In the genomic region with DNA sequence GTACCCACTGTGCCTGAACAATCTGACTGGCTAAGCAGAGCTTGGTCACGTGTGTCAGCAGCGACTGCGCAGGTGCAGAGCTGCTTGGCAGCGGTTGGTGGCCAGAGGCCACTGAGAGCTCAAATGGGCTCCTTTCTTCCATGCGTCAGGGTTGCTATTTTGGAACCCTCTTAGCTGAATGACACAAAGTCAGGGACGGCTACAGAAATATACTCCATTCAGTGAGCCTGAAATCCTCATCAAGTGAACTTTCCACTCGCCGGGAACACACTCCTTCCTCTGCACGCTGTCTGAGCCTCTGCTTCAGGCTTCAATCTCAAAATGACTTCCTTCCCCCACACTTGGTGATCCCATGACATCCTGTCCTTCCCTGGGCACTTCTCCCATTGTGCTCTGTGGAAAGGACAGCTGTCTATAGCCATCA, we compare ENCODE assay signal across 9 mouse cellular contexts. TPM values are rescaled to one million over a fixed set of nuclear protein-coding genes. Genes with fewer than 3 reads are reported as not detected.
A peak's percentile ranks its signal among the peaks of the same experiment; 100 is the strongest.
DNase-seq lines count a peak whose midpoint lies in the region; ATAC-seq and TF ChIP-seq lines count a peak whose summit lies in the region.
"Had no signal": no experiment of that assay in that cellular context is flagged by ENCODE, and none has a peak within 500 bp of the region (broad histone marks: within the 10 kb centered on the region; RNA-seq: fewer than 3 reads in every experiment).

No protein-coding gene starts in this region.

- no peak overlapping the region for H3K9ac ChIP-seq in forebrain, postnatal 0 days
- H3K9ac ChIP-seq in hindbrain, postnatal 0 days (replicated peaks; ENCODE audit: low read length), result no peak overlapping the region

- H3K4me2 ChIP-seq in forebrain, postnatal 0 days (ENCODE audit: low read depth), result no peak overlapping the region
- H3K4me2 ChIP-seq in hindbrain, postnatal 0 days (ENCODE audit: low read depth, low read length), result no peak overlapping the region

- no peaks in the 10 kb centered on the region for H3K27me3 ChIP-seq in forebrain, postnatal 0 days (ENCODE audit: insufficient read depth, low read length)
- H3K27me3 ChIP-seq in hindbrain, postnatal 0 days (ENCODE audit: insufficient read depth, low read length), result no peaks in the 10 kb centered on the region

- H3K36me3 ChIP-seq in forebrain, postnatal 0 days (ENCODE audit: insufficient read depth), result peaks cover 4% of the 10 kb centered on the region; the same call in 1 of the 2 replicates
- H3K36me3 ChIP-seq in hindbrain, postnatal 0 days (ENCODE audit: insufficient read depth, low read length), result peaks cover 6% of the 10 kb centered on the region; the same call in 1 of the 2 replicates

- H3K4me1 ChIP-seq in forebrain, postnatal 0 days (ENCODE audit: insufficient read depth), result no peaks in the 10 kb centered on the region
- H3K4me1 ChIP-seq in hindbrain, postnatal 0 days (ENCODE audit: insufficient read depth, low read length), result peaks cover 4% of the 10 kb centered on the region; the same call in 1 of the 2 replicates

- peak; percentile 74 for ATAC-seq in frontal cortex, adult (ENCODE audit: low TSS enrichment)
- peak; percentile 63 for ATAC-seq in forebrain, postnatal 0 days
- ATAC-seq in hindbrain, postnatal 0 days, result no peak

- TF ChIP-seq CTCF in forebrain, postnatal 0 days (IDR thresholded peaks at IDR 0.05; ENCODE audit: low read depth), result no peak
- TF ChIP-seq CTCF in hindbrain, postnatal 0 days (IDR thresholded peaks at IDR 0.05; ENCODE audit: low read depth), result no peak

- no peak overlapping the region for H3K27ac ChIP-seq in forebrain, postnatal 0 days (ENCODE audit: low read depth, low read length)
- H3K27ac ChIP-seq in hindbrain, postnatal 0 days, result peak overlapping the region; percentile 21; the same call in 1 of the 2 replicates

- WGBS in forebrain, postnatal 0 days, result 50% methylated on average over 9 of the region's 9 CpGs
- WGBS in hindbrain, postnatal 0 days, result 53% methylated on average over 9 of the region's 9 CpGs

- H3K4me3 ChIP-seq in forebrain, postnatal 0 days (ENCODE audit: low read depth, low read length), result no peak overlapping the region
- H3K4me3 ChIP-seq in hindbrain, postnatal 0 days (ENCODE audit: low read length), result no peak overlapping the region
- H3K4me3 ChIP-seq: myocyte had no signal

- DNase-seq in frontal cortex, postnatal 10 days (ENCODE audit: low spot score in 2 of 2), result no peak
- peak; percentile 77 for DNase-seq in ZHBTc4 (ENCODE audit: low read depth, low spot score)
- no peak for DNase-seq in forebrain, postnatal 0 days
- no peak for DNase-seq in hindbrain, postnatal 0 days (ENCODE audit: low spot score)
- DNase-seq in lung, postnatal 4 days, result peak; percentile 41 to 47
- DNase-seq in spleen, postnatal 10 days (ENCODE audit: low spot score in 2 of 2), result no peak
- DNase-seq in urinary bladder, postnatal 14 days (ENCODE audit: low spot score), result no peak

- peaks cover 8% of the 10 kb centered on the region; the same call in 1 of the 2 replicates for H3K9me3 ChIP-seq in forebrain, postnatal 0 days (ENCODE audit: low read length)
- no peaks in the 10 kb centered on the region for H3K9me3 ChIP-seq in hindbrain, postnatal 0 days (ENCODE audit: low read length)

RNA-seq across cellular contexts. Expression of a gene that starts 16.1 kb away (rescaled TPM):
- total RNA-seq in forebrain, postnatal 0 days (2014; rRNA removed), result 23.9 and 25.2 TPM in 2 replicates
- 117 and 127 TPM in 2 replicates for polyA plus RNA-seq in forebrain, postnatal 0 days (2015; fragmentation: Nextera tagmentation; extraction: Ambion mirVana)
- 30.2 and 42.8 TPM in 2 replicates for total RNA-seq in hindbrain, postnatal 0 days (2014; rRNA removed)
- 140 and 145 TPM in 2 replicates for polyA plus RNA-seq in hindbrain, postnatal 0 days (2015; fragmentation: Nextera tagmentation; extraction: Ambion mirVana)

Comparison
In these comparisons a context has a peak if more than half of its experiments do, and no peak if none do; other contexts are left out.
1. DNase-seq: peak in ZHBTc4 (single experiment) and lung, postnatal 4 days (2 of 2); none in frontal cortex, postnatal 10 days (0 of 2), forebrain, postnatal 0 days (single experiment), hindbrain, postnatal 0 days (single experiment), spleen, postnatal 10 days (0 of 2) and urinary bladder, postnatal 14 days (single experiment).